Mouse (Mus musculus) heart, embryonic 13.5 days (tissue): ENCODE data around the gene Cyp24a1. TPM values are rescaled to one million over a fixed set of nuclear protein-coding genes. Genes with fewer than 3 reads are reported as not detected.

Experiments
- ATAC-seq: fragments of 200-750 bp; cut with Nextera tagmentation; 2 replicates; pipeline ENCODE4 v1.8.0; 2017; ENCODE audit warnings: moderate TSS enrichment; ENCODE audit not compliant: insufficient number of reproducible peaks, low FRiP score, low TSS enrichment; ENCODE audit errors: extremely low read depth
- H3K27ac ChIP-seq: fragments of 300-500 bp; sonication (generic); replicated peaks from 2 replicates; pipeline ENCODE4 v1.5.1; 2015; ENCODE audit warnings: moderate library complexity, mild to moderate bottlenecking, inconsistent platforms
- H3K27me3 ChIP-seq: fragments of 300-500 bp; sonication (generic); replicated peaks from 2 replicates; pipeline ENCODE4 v1.6.1; 2015; ENCODE audit warnings: mild to moderate bottlenecking, inconsistent platforms
- H3K36me3 ChIP-seq: fragments of 300-500 bp; sonication (generic); 2 replicates; pipeline ENCODE4 v1.6.1; 2015; ENCODE audit warnings: mild to moderate bottlenecking, inconsistent platforms
- H3K4me1 ChIP-seq: fragments of 300-500 bp; sonication (generic); 2 replicates; pipeline ENCODE4 v1.6.1; 2015; ENCODE audit warnings: inconsistent platforms
- H3K4me2 ChIP-seq: fragments of 300-500 bp; sonication (generic); 2 replicates; pipeline ENCODE4 v1.6.1; 2015; ENCODE audit warnings: inconsistent platforms, mild to moderate bottlenecking, moderate library complexity
- H3K4me3 ChIP-seq: fragments of 300-500 bp; sonication (generic); 2 replicates; pipeline ENCODE4 v1.5.1; 2015; ENCODE audit warnings: moderate library complexity, mild to moderate bottlenecking, inconsistent platforms
- H3K9ac ChIP-seq: fragments of 300-500 bp; sonication (generic); 2 replicates; pipeline ENCODE4 v1.6.1; 2015; ENCODE audit warnings: inconsistent platforms, mild to moderate bottlenecking, moderate library complexity
- H3K9me3 ChIP-seq: fragments of 300-500 bp; sonication (generic); 2 replicates; pipeline ENCODE4 v1.6.1; 2016; ENCODE audit warnings: inconsistent platforms
- WGBS: fragments of 180-500 bp; shearing (Covaris S2); methylation state at CpG from one replicate; pipeline ENCODE4 v1.1.7; 2015; ENCODE audit warnings: mixed read lengths; 5-methylcytosine and 5-hydroxymethylcytosine counted together
- polyA plus RNA-seq: library from polyadenylated mRNA; unstranded; fragments of >200 nt; fragmentation: Nextera tagmentation; extraction: Ambion mirVana; gene quantifications from 2 replicates; pipeline ENCODE4 v1.2.1, GENCODE M21; 2015

Gene Cyp24a1
- polyA plus RNA-seq, 1 experiment from 2014 or later, result not detected

GRCm38 (mm10) chr2:170494784-170495710, 1.9 kb downstream of the Cyp24a1 start:
- Histone ChIP-seq H3K4me2 (no peak overlapping the region), H3K36me3 (no peaks in the 10 kb centered on the region), H3K4me1 (peaks cover 15% of the 10 kb centered on the region), H3K9ac (no peak overlapping the region), H3K27ac (no peak overlapping the region), H3K27me3 (peaks cover 98% of the 10 kb centered on the region), H3K4me3 (no peak overlapping the region), H3K9me3 (no peaks in the 10 kb centered on the region)
- WGBS, result 8% methylated on average over 31 of the region's 31 CpGs
- no peak for ATAC-seq

- 56% methylated on average over 26 of the region's 26 CpGs for WGBS
- no peak overlapping the region for H3K4me2 ChIP-seq
- no peak overlapping the region for H3K9ac ChIP-seq
- no peak overlapping the region for H3K4me3 ChIP-seq
- H3K36me3 ChIP-seq, result no peaks in the 10 kb centered on the region
- H3K4me1 ChIP-seq, result no peaks in the 10 kb centered on the region
- H3K27me3 ChIP-seq, result peaks cover 95% of the 10 kb centered on the region
- no peak for ATAC-seq
- no peak overlapping the region for H3K27ac ChIP-seq
- H3K9me3 ChIP-seq, result no peaks in the 10 kb centered on the region
Measured at GRCm38 (mm10) chr2:170487890-170488502, 8.9 kb downstream of the Cyp24a1 start.

- no peaks in the 10 kb centered on the region for H3K9me3 ChIP-seq
- H3K27me3 ChIP-seq, result peaks cover 96% of the 10 kb centered on the region
- no peaks in the 10 kb centered on the region for H3K36me3 ChIP-seq
- no peak overlapping the region for H3K4me3 ChIP-seq
- WGBS, result 74% methylated on average over 7 of the region's 7 CpGs
- H3K9ac ChIP-seq, result no peak overlapping the region
- no peaks in the 10 kb centered on the region for H3K4me1 ChIP-seq
- no peak overlapping the region for H3K4me2 ChIP-seq
- no peak for ATAC-seq
- H3K27ac ChIP-seq, result no peak overlapping the region
Measured at GRCm38 (mm10) chr2:170487202-170487601, 9.7 kb downstream of the Cyp24a1 start.

GRCm38 (mm10) chr2:170483914-170484313, 13.0 kb downstream of the Cyp24a1 start:
- no peak for ATAC-seq

GRCm38 (mm10) chr2:170482019-170482540, 14.9 kb downstream of the Cyp24a1 start:
- Histone ChIP-seq H3K27ac (no peak overlapping the region), H3K9me3 (no peaks in the 10 kb centered on the region), H3K27me3 (peaks cover 95% of the 10 kb centered on the region), H3K36me3 (no peaks in the 10 kb centered on the region), H3K9ac (no peak overlapping the region), H3K4me1 (no peaks in the 10 kb centered on the region), H3K4me3 (no peak overlapping the region), H3K4me2 (no peak overlapping the region)
- 53% methylated on average over 10 of the region's 10 CpGs for WGBS
- ATAC-seq, result no peak

More at GRCm38 (mm10) chr2:170483914-170484313, 13.0 kb downstream of the Cyp24a1 start:
- no peaks in the 10 kb centered on the region for H3K36me3 ChIP-seq
- H3K9ac ChIP-seq, result no peak overlapping the region
- no peak overlapping the region for H3K27ac ChIP-seq
- no peak overlapping the region for H3K4me3 ChIP-seq
- no peaks in the 10 kb centered on the region for H3K9me3 ChIP-seq
- WGBS, result 60% methylated on average over 11 of the region's 11 CpGs
- no peak overlapping the region for H3K4me2 ChIP-seq
- no peaks in the 10 kb centered on the region for H3K4me1 ChIP-seq
- peaks cover 97% of the 10 kb centered on the region for H3K27me3 ChIP-seq

- Histone ChIP-seq H3K4me1 (peaks cover 10% of the 10 kb centered on the region), H3K36me3 (no peaks in the 10 kb centered on the region), H3K27ac (no peak overlapping the region), H3K9ac (no peak overlapping the region), H3K4me3 (no peak overlapping the region), H3K9me3 (peaks cover 6% of the 10 kb centered on the region; the same call in 1 of the 2 replicates), H3K4me2 (no peak overlapping the region), H3K27me3 (peaks cover 91% of the 10 kb centered on the region)
- ATAC-seq, result peak; percentile 42; the same call in 1 of the 2 replicates
- WGBS, result 18% methylated on average over 8 of the region's 8 CpGs
Measured at GRCm38 (mm10) chr2:170476643-170477042, 20.3 kb downstream of the Cyp24a1 start.

GRCm38 (mm10) chr2:170476215-170476614, 20.7 kb downstream of the Cyp24a1 start:
- Histone ChIP-seq H3K36me3 (no peaks in the 10 kb centered on the region), H3K4me1 (peaks cover 10% of the 10 kb centered on the region), H3K9ac (no peak overlapping the region), H3K27ac (no peak overlapping the region), H3K4me2 (no peak overlapping the region), H3K27me3 (peaks cover 91% of the 10 kb centered on the region), H3K9me3 (peaks cover 6% of the 10 kb centered on the region; the same call in 1 of the 2 replicates), H3K4me3 (no peak overlapping the region)
- WGBS, result 59% methylated on average over 11 of the region's 11 CpGs
- ATAC-seq, result no peak

GRCm38 (mm10) chr2:170475164-170475563, 21.8 kb downstream of the Cyp24a1 start:
- 67% methylated on average over 3 of the region's 3 CpGs for WGBS
- no peaks in the 10 kb centered on the region for H3K36me3 ChIP-seq
- H3K4me2 ChIP-seq, result no peak overlapping the region
- no peak overlapping the region for H3K27ac ChIP-seq
- H3K9ac ChIP-seq, result no peak overlapping the region
- no peak for ATAC-seq
- no peak overlapping the region for H3K4me3 ChIP-seq
- peaks cover 11% of the 10 kb centered on the region for H3K4me1 ChIP-seq
- peaks cover 91% of the 10 kb centered on the region for H3K27me3 ChIP-seq
- H3K9me3 ChIP-seq, result peaks cover 6% of the 10 kb centered on the region; the same call in 1 of the 2 replicates

GRCm38 (mm10) chr2:170474125-170474524, 22.8 kb downstream of the Cyp24a1 start:
- no peak overlapping the region for H3K4me3 ChIP-seq
- 93% methylated on average over 5 of the region's 5 CpGs for WGBS
- H3K9me3 ChIP-seq, result peaks cover 6% of the 10 kb centered on the region; the same call in 1 of the 2 replicates

GRCm38 (mm10) chr2:170470591-170470990, 26.4 kb downstream of the Cyp24a1 start:
- no peak overlapping the region for H3K9ac ChIP-seq
- H3K4me2 ChIP-seq, result no peak overlapping the region
- H3K36me3 ChIP-seq, result no peaks in the 10 kb centered on the region
- H3K27me3 ChIP-seq, result peaks cover 95% of the 10 kb centered on the region
- ATAC-seq, result no peak
- H3K27ac ChIP-seq, result no peak overlapping the region
- H3K9me3 ChIP-seq, result peaks cover 6% of the 10 kb centered on the region; the same call in 1 of the 2 replicates
- H3K4me3 ChIP-seq, result no peak overlapping the region
- H3K4me1 ChIP-seq, result peaks cover 10% of the 10 kb centered on the region
- 77% methylated on average over 5 of the region's 5 CpGs for WGBS

More at GRCm38 (mm10) chr2:170474125-170474524, 22.8 kb downstream of the Cyp24a1 start:
- Histone ChIP-seq H3K4me1 (peaks cover 21% of the 10 kb centered on the region), H3K27me3 (peaks cover 91% of the 10 kb centered on the region), H3K27ac (no peak overlapping the region), H3K4me2 (no peak overlapping the region), H3K36me3 (no peaks in the 10 kb centered on the region), H3K9ac (no peak overlapping the region)
- no peak for ATAC-seq

- H3K27ac ChIP-seq, result no peak overlapping the region
- no peaks in the 10 kb centered on the region for H3K36me3 ChIP-seq
- peaks cover 10% of the 10 kb centered on the region for H3K4me1 ChIP-seq
- 7% methylated on average over 10 of the region's 10 CpGs for WGBS
- H3K4me3 ChIP-seq, result no peak overlapping the region
- H3K27me3 ChIP-seq, result peaks cover 91% of the 10 kb centered on the region
- peak overlapping the region; percentile 11; the same call in 1 of the 2 replicates for H3K4me2 ChIP-seq
- ATAC-seq, result no peak
- H3K9ac ChIP-seq, result no peak overlapping the region
- H3K9me3 ChIP-seq, result peaks cover 6% of the 10 kb centered on the region; the same call in 1 of the 2 replicates
Measured at GRCm38 (mm10) chr2:170469616-170470308, 27.2 kb downstream of the Cyp24a1 start.
